Mouse (Mus musculus): ENCODE data around the gene Sdk1. TPM values are rescaled to one million over a fixed set of nuclear protein-coding genes. Genes with fewer than 3 reads are reported as not detected.
A peak's percentile ranks its signal among the peaks of the same experiment; 100 is the strongest.

The Sdk1 gene
- polyA plus RNA-seq (2014; fragmentation: Nextera tagmentation; extraction: Ambion mirVana) = 0.93 and 0.94 TPM in 2 replicates

DNA sequence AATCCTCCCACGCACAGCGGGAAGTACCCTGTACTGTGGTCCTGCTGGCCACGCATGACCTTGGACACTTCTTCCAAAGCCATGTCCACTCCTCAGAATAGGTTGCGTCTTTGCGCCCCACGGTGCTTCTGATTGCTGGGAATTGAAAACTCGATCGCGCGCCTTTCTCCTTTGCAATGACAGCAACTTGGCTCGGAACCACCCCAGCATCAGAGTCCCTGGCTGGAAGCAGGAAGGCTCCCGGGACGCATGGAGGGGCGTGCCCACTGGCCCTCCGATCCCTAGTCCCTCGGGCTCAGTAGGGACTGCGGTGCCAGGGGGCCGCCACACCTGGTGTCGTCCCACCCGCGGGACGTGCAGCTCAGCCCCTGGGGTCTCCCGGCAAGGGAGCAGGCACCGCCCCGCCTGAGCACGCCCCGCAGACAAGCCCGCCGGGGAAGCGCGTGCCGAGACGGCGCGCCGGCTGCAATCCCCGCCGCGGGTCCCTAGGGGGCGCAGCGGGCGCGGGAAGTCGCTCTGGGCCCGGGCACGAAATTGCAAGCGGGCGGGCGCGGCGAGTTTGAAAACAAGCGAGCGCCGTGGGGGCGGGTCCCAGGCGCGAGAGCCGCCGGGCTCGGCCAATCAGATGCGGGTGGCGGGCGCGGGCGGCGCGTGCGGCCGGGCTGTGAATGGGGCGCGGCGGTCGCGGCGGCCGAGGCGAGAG is at the start of gene Sdk1:
Gene Sdk1, plus strand, starts transcription at position 650 of the 703 bp plus-strand sequence.
- H3K27me3 ChIP-seq (ENCODE audit: control insufficient read depth, insufficient read depth, low read length) = peaks cover 25% of the 10 kb centered on the region
- WGBS = under 1% methylated on average over 77 of the region's 77 CpGs

GRCm38 (mm10) chr5:141197278-141197677 is 44.0 kb upstream of the Sdk1 start:
- Histone ChIP-seq H3K9me3 (ENCODE audit: control insufficient read depth, low read length) (no peaks in the 10 kb centered on the region), H3K36me3 (ENCODE audit: control insufficient read depth, insufficient read depth, low read length) (no peaks in the 10 kb centered on the region), H3K4me1 (ENCODE audit: control insufficient read depth, insufficient read depth, low read length) (no peaks in the 10 kb centered on the region), H3K4me2 (no peak overlapping the region), H3K4me3 (ENCODE audit: low read depth, low read length) (no peak overlapping the region), H3K27ac (ENCODE audit: low read depth, low read length) (no peak overlapping the region), H3K9ac (ENCODE audit: low read length) (no peak overlapping the region), H3K27me3 (ENCODE audit: control insufficient read depth, insufficient read depth, low read length) (no peaks in the 10 kb centered on the region)
- ATAC-seq (ENCODE audit: low FRiP score) (no peak), DNase-seq (ENCODE audit: low spot score, missing footprints) (no peak)
- 62% methylated on average over 4 of the region's 4 CpGs for WGBS

More for the DNA sequence above, at the start of gene Sdk1:
- no peaks in the 10 kb centered on the region for H3K36me3 ChIP-seq (ENCODE audit: control insufficient read depth, insufficient read depth, low read length)
- no peak within 1 kb of the TSS for H3K27ac ChIP-seq (ENCODE audit: low read depth, low read length)
- peaks cover 27% of the 10 kb centered on the region for H3K4me1 ChIP-seq (ENCODE audit: control insufficient read depth, insufficient read depth, low read length)
- H3K9ac ChIP-seq (ENCODE audit: low read length) = peak within 1 kb of the TSS; percentile 78
- ATAC-seq (ENCODE audit: low FRiP score) = peak; percentile 96
- H3K9me3 ChIP-seq (ENCODE audit: control insufficient read depth, low read length) = no peaks in the 10 kb centered on the region
- peak within 1 kb of the TSS; percentile 75 for H3K4me3 ChIP-seq (ENCODE audit: low read depth, low read length)
- peak; percentile 100 for DNase-seq (ENCODE audit: low spot score, missing footprints)
- H3K4me2 ChIP-seq = peak within 1 kb of the TSS; percentile 98

DNA sequence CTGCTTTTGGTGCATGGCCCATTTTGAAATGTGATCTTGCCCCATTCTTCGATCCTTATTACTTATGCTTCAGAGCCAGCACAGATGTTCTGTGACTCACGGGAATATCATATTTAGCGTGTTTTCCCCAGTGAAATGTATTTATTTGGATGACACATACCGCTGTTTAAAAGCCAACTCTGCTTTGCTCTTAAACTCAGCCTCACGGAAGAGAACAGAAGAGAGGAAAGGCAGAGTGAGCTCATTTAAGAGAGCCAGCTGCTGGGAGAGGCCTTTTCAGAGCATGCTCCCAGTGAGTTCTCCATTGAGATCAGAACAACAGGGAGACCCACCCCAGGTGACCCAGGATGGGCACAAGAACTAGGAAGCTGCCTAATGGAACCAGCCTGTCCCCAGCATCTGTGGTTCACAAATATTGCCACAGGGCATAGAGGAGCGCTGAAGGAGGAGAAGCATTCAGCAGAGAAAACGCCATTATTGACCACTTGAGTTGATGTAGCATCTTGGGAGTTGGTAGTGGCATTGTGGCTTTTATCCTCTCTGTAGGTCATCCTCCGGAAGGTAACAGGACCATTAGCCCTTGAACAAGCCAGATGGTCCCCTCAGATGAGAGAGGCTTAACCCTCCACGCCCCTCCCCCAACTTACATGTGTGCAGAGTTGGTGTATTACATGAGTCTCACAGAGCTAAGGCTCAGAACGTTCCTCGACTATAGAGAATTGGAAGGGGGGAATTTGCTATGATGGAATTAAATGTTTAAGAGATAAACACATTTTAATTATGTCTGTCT is 38.8 kb upstream of the Sdk1 start:
- WGBS = 76% methylated on average over 11 of the region's 11 CpGs
- no peak for ATAC-seq (ENCODE audit: low FRiP score)

GRCm38 (mm10) chr5:141207061-141207460 is 34.2 kb upstream of the Sdk1 start:
- Histone ChIP-seq H3K9me3 (ENCODE audit: control insufficient read depth, low read length) (no peaks in the 10 kb centered on the region), H3K9ac (ENCODE audit: low read length) (no peak overlapping the region), H3K4me1 (ENCODE audit: control insufficient read depth, insufficient read depth, low read length) (no peaks in the 10 kb centered on the region), H3K4me2 (no peak overlapping the region), H3K27me3 (ENCODE audit: control insufficient read depth, insufficient read depth, low read length) (no peaks in the 10 kb centered on the region), H3K36me3 (ENCODE audit: control insufficient read depth, insufficient read depth, low read length) (no peaks in the 10 kb centered on the region), H3K4me3 (ENCODE audit: low read depth, low read length) (no peak overlapping the region), H3K27ac (ENCODE audit: low read depth, low read length) (no peak overlapping the region)
- WGBS = 48% methylated on average over 5 of the region's 5 CpGs
- DNase-seq (ENCODE audit: low spot score, missing footprints) (no peak), ATAC-seq (ENCODE audit: low FRiP score) (no peak)

More for the DNA sequence above, 38.8 kb upstream of the Sdk1 start:
- Histone ChIP-seq H3K27me3 (ENCODE audit: control insufficient read depth, insufficient read depth, low read length) (no peaks in the 10 kb centered on the region), H3K4me1 (ENCODE audit: control insufficient read depth, insufficient read depth, low read length) (no peaks in the 10 kb centered on the region), H3K4me2 (no peak overlapping the region), H3K4me3 (ENCODE audit: low read depth, low read length) (no peak overlapping the region), H3K9ac (ENCODE audit: low read length) (no peak overlapping the region), H3K9me3 (ENCODE audit: control insufficient read depth, low read length) (no peaks in the 10 kb centered on the region), H3K27ac (ENCODE audit: low read depth, low read length) (no peak overlapping the region), H3K36me3 (ENCODE audit: control insufficient read depth, insufficient read depth, low read length) (no peaks in the 10 kb centered on the region)
- DNase-seq (ENCODE audit: low spot score, missing footprints) = no peak

- H3K27me3 ChIP-seq (ENCODE audit: control insufficient read depth, insufficient read depth, low read length) = no peaks in the 10 kb centered on the region
- no peak overlapping the region for H3K9ac ChIP-seq (ENCODE audit: low read length)
- WGBS = 76% methylated on average over 3 of the region's 3 CpGs
- no peak overlapping the region for H3K27ac ChIP-seq (ENCODE audit: low read depth, low read length)
- no peak for ATAC-seq (ENCODE audit: low FRiP score)
- no peak overlapping the region for H3K4me3 ChIP-seq (ENCODE audit: low read depth, low read length)
- H3K36me3 ChIP-seq (ENCODE audit: control insufficient read depth, insufficient read depth, low read length) = no peaks in the 10 kb centered on the region
- no peaks in the 10 kb centered on the region for H3K4me1 ChIP-seq (ENCODE audit: control insufficient read depth, insufficient read depth, low read length)
- no peak for DNase-seq (ENCODE audit: low spot score, missing footprints)
- no peaks in the 10 kb centered on the region for H3K9me3 ChIP-seq (ENCODE audit: control insufficient read depth, low read length)
- H3K4me2 ChIP-seq = no peak overlapping the region
Measured at GRCm38 (mm10) chr5:141225243-141225642, 16.0 kb upstream of the Sdk1 start.

DNA sequence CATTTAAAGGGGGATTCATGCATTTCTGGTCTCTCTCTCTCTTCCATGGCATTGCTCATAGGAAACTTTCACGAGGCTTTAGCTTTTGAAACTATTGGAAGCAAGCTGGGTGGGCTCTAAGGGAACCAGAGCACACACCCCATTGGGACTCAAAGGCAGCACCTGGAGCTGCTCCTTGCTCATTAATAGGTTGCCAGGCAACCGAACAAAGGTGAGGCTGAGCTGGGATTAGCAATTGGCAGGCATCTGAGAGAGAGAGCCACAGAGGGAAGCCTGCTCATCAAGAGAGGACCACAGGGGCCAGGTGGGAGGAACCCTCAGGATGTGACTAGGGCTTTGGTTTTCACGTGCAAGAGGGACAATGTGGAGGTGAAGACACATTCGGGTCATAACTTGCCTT is 7.0 kb upstream of the Sdk1 start:
- H3K27ac ChIP-seq (ENCODE audit: low read depth, low read length) = no peak overlapping the region
- peaks cover 2% of the 10 kb centered on the region; the same call in 1 of the 2 replicates for H3K27me3 ChIP-seq (ENCODE audit: control insufficient read depth, insufficient read depth, low read length)
- no peak overlapping the region for H3K9ac ChIP-seq (ENCODE audit: low read length)
- ATAC-seq (ENCODE audit: low FRiP score) = no peak
- H3K4me1 ChIP-seq (ENCODE audit: control insufficient read depth, insufficient read depth, low read length) = no peaks in the 10 kb centered on the region
- no peaks in the 10 kb centered on the region for H3K9me3 ChIP-seq (ENCODE audit: control insufficient read depth, low read length)
- no peaks in the 10 kb centered on the region for H3K36me3 ChIP-seq (ENCODE audit: control insufficient read depth, insufficient read depth, low read length)
- no peak for DNase-seq (ENCODE audit: low spot score, missing footprints)
- WGBS = 10% methylated on average over 4 of the region's 4 CpGs
- no peak overlapping the region for H3K4me2 ChIP-seq
- H3K4me3 ChIP-seq (ENCODE audit: low read depth, low read length) = no peak overlapping the region

DNA sequence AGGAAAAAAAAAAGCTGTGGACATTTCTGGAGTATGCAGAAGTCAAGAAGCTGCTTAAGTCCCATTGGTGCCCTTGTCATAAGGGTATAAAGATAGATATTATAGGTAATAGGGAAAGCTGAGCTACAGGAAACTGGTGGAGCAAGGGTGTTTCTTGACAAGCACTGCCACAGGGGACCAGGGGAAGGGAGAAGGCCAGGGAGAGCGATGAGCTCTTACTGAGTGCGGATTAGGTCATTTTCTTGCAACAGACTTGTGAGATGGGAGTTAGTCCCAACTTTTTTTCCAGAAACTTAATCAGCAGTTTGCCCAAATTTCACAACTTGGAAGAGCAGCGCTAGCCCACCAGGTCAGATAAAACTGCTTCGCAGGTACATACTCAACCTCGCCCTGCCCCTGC is 1.9 kb upstream of the Sdk1 start:
- no peak overlapping the region for H3K27ac ChIP-seq (ENCODE audit: low read depth, low read length)
- no peak overlapping the region for H3K9ac ChIP-seq (ENCODE audit: low read length)
- H3K4me1 ChIP-seq (ENCODE audit: control insufficient read depth, insufficient read depth, low read length) = peaks cover 27% of the 10 kb centered on the region
- no peaks in the 10 kb centered on the region for H3K9me3 ChIP-seq (ENCODE audit: control insufficient read depth, low read length)
- no peak overlapping the region; the same call in 1 of the 2 replicates for H3K4me2 ChIP-seq
- no peaks in the 10 kb centered on the region for H3K36me3 ChIP-seq (ENCODE audit: control insufficient read depth, insufficient read depth, low read length)
- no peak overlapping the region for H3K4me3 ChIP-seq (ENCODE audit: low read depth, low read length)
- WGBS = 19% methylated on average over 5 of the region's 5 CpGs
- ATAC-seq (ENCODE audit: low FRiP score) (no peak), DNase-seq (ENCODE audit: low spot score, missing footprints) (no peak)
- H3K27me3 ChIP-seq (ENCODE audit: control insufficient read depth, insufficient read depth, low read length) = peaks cover 23% of the 10 kb centered on the region

- Histone ChIP-seq H3K9ac (ENCODE audit: low read length) (peak overlapping the region; percentile 56), H3K4me2 (peak overlapping the region; percentile 98), H3K27me3 (ENCODE audit: control insufficient read depth, insufficient read depth, low read length) (peaks cover 25% of the 10 kb centered on the region), H3K36me3 (ENCODE audit: control insufficient read depth, insufficient read depth, low read length) (no peaks in the 10 kb centered on the region), H3K27ac (ENCODE audit: low read depth, low read length) (no peak overlapping the region), H3K4me3 (ENCODE audit: low read depth, low read length) (peak overlapping the region; percentile 75), H3K9me3 (ENCODE audit: control insufficient read depth, low read length) (no peaks in the 10 kb centered on the region), H3K4me1 (ENCODE audit: control insufficient read depth, insufficient read depth, low read length) (peaks cover 27% of the 10 kb centered on the region)
- WGBS = 2% methylated on average over 10 of the region's 10 CpGs
- ATAC-seq (ENCODE audit: low FRiP score) (no peak), DNase-seq (ENCODE audit: low spot score, missing footprints) (no peak)
Measured at GRCm38 (mm10) chr5:141240441-141240840, 849 bp upstream of the Sdk1 start.

GRCm38 (mm10) chr5:141241645-141242284 is 475 bp downstream of the Sdk1 start:
- ATAC-seq (ENCODE audit: low FRiP score) = peak; percentile 66
- Histone ChIP-seq H3K4me1 (ENCODE audit: control insufficient read depth, insufficient read depth, low read length) (peaks cover 27% of the 10 kb centered on the region), H3K9ac (ENCODE audit: low read length) (peak overlapping the region; percentile 78), H3K4me3 (ENCODE audit: low read depth, low read length) (peak overlapping the region; percentile 75), H3K36me3 (ENCODE audit: control insufficient read depth, insufficient read depth, low read length) (no peaks in the 10 kb centered on the region), H3K27me3 (ENCODE audit: control insufficient read depth, insufficient read depth, low read length) (peaks cover 25% of the 10 kb centered on the region), H3K27ac (ENCODE audit: low read depth, low read length) (no peak overlapping the region), H3K4me2 (peak overlapping the region; percentile 98), H3K9me3 (ENCODE audit: control insufficient read depth, low read length) (no peaks in the 10 kb centered on the region)
- no peak for DNase-seq (ENCODE audit: low spot score, missing footprints)
- WGBS = 1% methylated on average over 80 of the region's 82 CpGs
